Mouse (Mus musculus) ovary, postnatal 10 days (tissue): ENCODE data around the gene Sycn.

Experiments used
- DNase-seq: peaks from one replicate; pipeline ENCODE4 v3.0.0; 2022; ENCODE audit warnings: low spot score

The Sycn gene

GRCm38 (mm10) chr7:28558486-28558885 lies 17.8 kb downstream of the Sycn start:
- no peak for DNase-seq

GRCm38 (mm10) chr7:28560856-28561255 lies 20.2 kb downstream of the Sycn start:
- DNase-seq, result no peak

GRCm38 (mm10) chr7:28561967-28562366 lies 21.3 kb downstream of the Sycn start:
- no peak for DNase-seq

DNA sequence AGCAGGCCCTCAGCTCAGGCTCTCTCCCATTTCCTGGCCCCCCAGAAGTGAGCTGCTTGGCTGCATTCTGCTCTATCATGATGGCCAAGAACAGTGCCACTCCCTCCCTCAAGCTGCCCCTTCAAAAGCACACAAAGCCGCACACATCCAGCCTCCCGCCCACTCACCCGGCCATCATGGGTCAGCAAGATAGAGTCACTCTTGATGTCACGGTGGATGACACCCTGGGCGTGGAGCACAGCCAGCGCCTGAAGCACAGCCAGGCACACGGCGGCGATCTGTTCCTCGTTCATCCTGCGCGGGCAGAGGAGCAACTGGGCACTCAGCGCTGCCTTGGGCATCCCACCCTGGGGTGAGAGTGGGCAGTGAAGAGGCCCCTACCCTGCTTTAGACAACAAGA lies 21.7 kb downstream of the Sycn start:
- no peak for DNase-seq

DNA sequence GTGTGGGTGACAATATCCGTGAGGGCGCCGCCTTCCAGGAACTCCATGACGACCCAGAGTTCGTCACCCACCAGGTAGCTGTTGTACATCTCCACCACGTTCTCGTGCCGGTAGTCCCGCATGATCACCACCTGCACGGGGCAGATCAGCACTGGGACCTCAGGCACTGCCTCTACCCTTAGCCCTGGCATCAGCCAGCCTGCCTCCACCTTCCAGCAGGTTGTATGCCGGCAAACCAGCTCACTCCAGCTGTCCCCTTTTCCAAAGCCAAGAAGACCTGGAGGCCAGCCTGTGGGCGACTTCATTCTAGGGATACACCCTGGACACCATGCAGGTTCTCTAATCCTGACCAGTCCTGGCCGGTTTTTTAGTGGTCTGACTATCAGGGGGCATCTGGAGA lies 22.3 kb downstream of the Sycn start:
- no peak for DNase-seq

DNA sequence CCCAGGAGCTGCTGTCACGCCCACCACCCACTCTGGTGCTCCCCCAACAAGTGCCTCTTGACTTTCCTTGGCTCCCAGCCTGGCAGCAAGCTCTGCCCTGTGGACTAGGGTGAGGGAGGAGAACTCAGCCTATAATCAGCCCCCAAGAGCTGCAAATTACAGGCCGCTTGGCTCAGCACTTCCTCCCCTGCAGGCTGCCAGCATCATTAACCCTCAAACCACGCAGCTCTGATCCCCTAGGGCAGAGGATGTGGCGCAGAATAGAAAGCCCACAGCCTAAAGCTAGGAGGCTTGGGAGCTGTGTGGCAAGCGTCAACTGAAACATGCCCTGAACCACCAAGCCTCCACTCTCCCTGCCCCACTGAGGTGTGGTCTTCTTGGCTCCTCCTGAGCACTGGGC lies 24.7 kb downstream of the Sycn start:
- DNase-seq, result no peak

- no peak for DNase-seq
Observed at GRCm38 (mm10) chr7:28567539-28567938, 26.9 kb downstream of the Sycn start.

- no peak for DNase-seq
Observed at GRCm38 (mm10) chr7:28568253-28568652, 27.6 kb downstream of the Sycn start.

- DNase-seq, result peak; percentile 60
Observed at GRCm38 (mm10) chr7:28570291-28570981, 29.8 kb downstream of the Sycn start.

DNA sequence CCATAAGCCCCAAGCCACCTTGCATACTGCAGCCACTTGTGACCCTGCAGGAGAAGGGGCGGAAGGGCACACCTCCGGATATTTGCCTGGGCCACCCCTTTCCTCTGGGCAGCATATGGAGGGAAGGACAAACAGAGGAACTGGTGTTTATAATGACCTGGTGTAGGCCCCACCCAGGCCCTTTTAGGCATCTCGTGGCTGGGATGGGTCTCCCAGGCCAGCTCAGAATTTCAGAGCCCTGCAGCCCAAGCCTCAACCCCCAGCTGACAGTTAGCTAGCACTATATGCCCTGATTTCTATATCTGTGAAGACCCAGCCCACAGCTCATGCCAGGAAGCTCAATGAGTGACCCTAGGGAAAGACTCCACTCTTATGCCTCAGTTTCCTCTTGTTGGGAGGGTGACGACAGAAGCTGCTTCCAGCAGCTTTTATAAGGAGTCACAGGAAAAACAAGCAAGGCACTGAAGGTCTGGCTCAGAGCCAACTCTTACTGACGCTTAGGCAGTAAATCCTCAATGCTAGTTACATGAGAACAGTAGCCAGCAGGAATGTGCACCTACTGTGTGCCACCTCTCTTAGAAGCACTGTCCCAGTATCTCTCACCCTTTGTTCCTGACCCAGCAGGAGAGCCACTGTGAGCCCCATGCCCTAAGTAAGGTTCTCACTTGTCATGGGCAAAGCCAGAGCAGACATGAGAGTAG lies 30.4 kb downstream of the Sycn start:
- no peak for DNase-seq

DNA sequence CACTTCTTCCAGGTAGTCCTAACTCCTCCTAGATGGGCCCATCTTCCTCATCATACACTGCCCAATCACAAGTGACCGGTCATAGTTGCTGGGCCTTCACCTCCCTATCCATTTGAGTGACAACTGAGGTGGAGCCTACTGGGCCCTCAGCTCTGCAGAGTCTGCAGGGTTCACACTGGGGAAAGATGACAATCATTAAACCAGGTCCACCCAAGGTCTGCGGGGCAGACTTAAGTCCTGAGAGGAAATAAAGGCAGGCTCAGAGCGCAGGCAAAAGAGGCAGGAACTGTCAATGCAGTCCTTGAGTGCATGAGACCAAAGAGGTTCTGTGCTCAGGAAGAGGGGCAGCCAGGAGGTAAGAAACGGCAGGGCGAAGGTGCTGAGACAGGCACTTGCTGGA lies 32.0 kb downstream of the Sycn start:
- DNase-seq, result no peak

DNA sequence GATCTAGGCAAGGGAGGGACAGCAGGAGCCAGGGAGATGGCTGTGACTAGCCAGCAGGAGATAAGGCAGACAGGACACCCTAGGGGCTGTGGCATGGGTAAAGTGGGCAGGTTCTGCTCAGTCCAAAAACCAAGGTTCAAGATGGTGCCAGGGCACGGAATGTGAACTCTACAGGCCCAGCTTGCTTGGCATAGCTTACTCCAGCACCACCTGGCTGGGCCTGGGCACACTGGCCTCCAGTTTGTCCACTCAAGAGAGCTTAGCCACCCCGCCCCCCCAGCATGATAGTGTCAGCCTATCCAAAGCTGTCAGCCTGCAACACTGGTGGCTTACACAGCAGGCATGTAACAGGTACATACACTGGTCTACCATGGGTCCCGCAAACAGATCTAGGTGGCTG lies 32.6 kb downstream of the Sycn start:
- no peak for DNase-seq

DNA sequence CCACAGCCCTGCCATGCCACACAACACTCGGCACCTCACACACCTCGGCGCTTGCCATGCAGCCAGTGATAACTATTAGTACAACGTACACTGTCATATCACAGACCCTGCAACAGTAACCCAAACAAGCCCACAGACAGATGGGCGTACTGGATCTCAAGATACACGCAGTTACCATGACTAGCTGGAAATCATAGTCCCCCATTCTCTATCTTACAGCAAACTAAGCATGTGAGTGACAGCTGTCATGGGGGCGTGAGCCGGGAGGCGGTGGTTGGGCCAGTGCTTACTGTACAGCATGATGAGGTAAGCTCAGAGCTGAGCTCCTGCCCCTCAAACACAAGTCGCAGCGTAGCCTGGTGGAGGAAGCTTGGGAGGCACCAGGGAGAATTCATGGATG lies 34.9 kb downstream of the Sycn start:
- DNase-seq, result no peak

DNA sequence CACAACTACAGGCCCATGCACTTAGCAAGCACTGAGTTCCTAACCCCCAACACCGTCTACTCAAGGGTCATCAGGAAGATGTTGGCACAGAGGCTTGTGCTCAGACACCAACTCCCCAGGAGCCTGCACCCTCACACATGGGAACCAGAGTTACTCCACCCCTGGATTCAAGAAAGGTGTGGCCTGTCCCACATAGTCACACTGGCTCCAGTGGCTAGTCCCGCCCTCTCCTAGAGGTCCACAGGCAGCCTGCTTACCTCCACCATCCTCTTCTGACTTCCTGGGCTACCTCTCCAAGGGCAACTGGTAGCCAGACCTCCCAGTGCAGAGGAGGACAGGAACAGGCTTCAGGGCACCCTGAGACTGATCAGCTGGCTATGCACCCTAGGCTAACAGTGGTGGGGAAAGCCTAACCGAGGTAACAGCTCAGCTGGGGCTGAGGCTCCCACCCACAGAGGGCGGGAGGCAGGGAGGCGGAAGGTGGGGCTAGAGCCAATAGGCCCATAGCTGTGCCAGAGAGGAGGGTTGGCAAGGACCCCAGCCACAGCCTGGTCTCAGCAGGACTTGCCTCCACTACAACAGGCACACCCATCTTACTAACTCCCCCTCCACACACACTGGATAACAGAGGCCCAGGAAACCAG lies 35.7 kb downstream of the Sycn start:
- peak; percentile 41 for DNase-seq

DNA sequence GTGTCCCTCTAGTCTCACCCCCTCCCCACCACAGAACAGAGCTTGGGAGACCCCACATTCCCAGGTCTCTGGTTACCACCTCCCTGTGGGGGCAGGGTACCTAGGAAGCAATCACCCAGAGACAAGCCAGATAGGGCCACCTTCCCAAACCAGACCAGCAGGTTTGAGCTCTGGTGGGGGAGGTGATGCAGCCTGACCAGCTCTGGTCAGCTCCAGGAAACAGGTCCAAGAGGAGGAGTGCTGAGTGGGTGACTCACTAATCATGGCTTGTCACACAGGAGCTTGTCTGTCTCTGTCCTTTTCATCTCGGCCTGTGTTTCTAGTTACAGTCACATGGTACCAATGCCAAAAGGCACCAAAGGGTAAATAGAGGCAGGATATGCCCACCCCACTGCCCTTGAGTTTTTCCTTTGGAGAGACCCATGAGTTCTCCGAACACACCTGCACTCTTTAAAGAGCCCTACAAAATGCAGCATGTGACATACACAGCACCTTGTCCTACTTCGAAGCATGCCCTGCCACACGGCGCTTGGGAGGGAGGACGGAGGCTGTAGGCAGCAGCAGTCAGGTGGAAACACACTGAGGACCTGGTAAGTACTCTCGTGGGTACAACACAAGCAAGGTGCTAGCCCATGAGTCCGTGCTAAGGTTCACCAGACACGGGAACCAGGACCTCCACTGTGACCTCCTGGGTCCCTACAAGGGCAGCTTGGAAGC lies 37.3 kb downstream of the Sycn start:
- no peak for DNase-seq

DNA sequence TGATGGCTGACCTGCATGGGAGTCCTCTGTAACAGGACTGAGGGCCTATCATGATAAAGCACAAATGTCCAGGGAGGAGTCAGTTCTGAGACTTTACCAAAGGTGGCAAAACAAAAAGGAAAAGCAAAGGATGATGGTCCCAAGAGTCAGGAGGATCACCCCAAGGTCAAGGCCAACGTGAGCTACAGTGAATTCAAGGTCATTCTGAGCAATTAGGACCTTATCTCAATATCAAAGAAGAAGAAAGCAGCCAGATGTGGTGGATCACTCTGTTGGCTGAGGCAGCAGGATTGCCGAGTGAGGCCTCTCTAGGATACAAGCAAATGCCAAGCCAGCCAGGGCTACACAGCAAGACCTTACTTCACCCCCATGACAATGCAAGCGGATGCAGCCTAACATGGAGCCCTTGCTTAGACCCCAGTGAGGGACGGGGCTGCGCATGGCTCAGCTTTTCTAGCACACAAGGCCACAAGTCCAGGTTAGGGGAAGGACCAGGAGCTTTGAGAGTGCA lies 37.9 kb downstream of the Sycn start:
- DNase-seq, result no peak

DNA sequence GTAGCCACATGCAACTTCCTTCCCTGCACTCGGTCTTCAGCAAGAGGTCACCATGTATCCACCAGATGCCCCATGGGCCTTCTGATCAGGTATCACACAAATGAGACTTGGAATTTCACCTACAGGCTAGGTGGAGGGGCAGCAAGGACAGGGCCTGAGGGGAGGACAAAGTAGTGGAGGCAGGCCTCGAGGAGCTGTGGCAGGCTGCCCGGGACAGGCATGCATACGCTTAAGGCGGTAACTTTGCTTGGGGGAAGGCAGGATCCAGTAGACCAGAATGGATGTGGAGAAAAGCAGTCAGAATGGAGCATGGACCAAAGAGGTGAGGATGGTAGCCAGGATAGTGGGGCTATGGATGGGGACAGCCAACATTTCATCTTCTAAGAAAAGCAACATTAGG lies 39.1 kb downstream of the Sycn start:
- no peak for DNase-seq

DNA sequence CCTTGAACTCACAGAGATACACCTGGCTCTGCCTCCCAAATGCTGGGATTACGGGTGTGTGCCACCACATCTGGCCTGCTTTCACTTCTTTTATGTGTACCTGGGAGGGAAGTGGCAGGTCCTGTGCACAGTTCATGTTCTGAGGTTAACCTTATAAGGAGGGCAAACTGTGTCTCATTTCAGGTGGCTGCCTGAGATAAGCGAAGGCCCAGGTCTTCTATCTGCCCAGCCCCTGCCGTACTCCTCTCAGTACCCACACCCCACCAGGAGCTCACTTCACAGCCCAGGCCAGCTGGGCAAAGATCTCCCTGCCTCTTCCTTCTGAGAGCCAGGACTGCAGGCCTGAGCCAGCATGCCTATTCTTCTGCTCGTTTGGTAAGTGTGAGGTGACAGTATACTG lies 41.0 kb downstream of the Sycn start:
- no peak for DNase-seq

GRCm38 (mm10) chr7:28582841-28583240 lies 42.2 kb downstream of the Sycn start:
- no peak for DNase-seq

DNA sequence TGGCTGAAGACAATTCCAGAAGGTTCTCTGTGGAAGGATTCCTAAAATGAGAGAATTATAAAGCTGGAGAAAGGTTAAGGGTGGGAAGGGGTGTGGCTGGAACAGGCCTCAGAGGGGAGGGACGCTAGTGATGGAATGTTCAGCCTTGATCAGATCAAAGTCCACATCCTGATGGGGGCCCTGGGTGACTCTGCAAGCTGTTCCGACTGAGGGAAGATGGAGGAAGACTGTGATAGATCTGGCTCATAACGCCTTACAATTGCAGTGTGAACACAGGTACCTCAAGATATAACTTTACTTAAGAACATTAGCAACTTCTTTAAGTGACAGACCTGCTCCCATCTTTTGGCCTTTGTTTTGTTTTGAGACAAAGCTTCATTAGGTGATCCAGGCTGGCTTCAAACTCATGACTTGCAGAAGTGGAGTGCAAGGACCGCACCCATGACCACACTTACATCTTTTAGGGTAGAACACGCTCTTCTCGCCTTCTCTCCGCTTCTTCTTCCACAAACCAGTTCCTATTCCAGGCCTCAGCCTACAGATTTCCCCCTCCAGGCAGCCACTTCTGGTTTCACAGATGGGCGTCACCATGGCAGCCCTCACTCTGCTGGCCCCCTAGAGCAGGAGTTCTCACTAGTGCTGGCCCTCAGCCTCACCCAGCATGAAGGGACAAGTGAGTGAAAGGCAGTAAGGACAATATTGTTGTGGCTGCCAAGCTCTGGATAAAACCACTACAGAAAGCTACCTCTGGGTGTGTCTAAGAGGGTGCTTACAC lies 43.1 kb downstream of the Sycn start:
- DNase-seq, result no peak

DNA sequence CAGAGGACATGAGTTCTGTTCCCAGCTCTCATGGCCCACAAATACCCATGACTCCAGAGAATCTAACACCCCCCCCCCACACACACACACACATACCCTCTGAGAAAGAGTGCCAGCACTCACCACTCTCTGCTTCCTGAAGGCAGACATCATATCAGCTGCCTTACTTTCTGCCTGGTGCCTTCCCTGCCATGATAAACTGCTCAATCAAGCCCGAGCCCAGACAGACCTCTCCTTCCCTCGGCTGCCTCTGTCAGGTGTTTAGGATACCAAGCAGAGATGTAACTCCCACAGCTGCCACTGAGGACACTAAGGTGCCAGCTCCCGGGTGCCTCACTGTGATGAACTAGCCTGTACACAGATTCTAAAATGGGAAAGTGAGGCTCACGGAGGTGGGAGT lies 43.8 kb downstream of the Sycn start:
- no peak for DNase-seq

DNA sequence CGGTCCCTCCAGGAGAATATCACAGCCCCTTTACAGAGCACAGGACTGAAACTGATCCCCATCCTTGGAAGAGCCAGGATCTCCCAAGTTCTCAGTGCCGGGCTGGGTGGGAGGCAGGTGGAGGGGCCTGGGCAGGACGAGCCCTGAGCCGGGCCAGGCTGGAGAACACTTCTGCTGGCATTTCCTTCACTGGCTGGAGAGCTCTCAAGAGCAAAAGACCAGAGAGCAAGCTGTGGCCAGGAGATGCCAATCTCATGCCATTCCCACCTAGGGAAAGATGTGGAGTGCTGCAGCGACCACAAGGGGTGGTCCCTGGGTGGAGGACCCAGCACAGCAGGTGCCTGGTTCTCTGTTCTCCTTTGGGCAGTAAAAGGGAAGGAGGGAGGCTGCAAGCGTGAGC lies 44.3 kb downstream of the Sycn start:
- no peak for DNase-seq
